Mouse (Mus musculus): ENCODE measurements at regions not wholly inside any gene's neighbourhood (a gene's known extent, or its start where the extent isn't known, plus 50 kb on each side); places are given as distances from the start of the nearest gene placed in this dataset.

GRCm38 (mm10) chr4:64640976-64641375, 483.0 kb upstream of the Pappa start:
- no peak for TF ChIP-seq CTCF (conservative IDR thresholded peaks at IDR 0.05 in 1 of 2, IDR thresholded peaks at IDR 0.05 in 1 of 2; ENCODE audit: low read depth in 2 of 2, low read length in 2 of 2)
- no peak for TF ChIP-seq EP300 (IDR thresholded peaks at IDR 0.05; ENCODE audit: low read length)
- TF ChIP-seq POLR2A (IDR thresholded peaks at IDR 0.05; ENCODE audit: low read depth, low read length): no peak
- no peak for TF ChIP-seq ZMIZ1 (IDR thresholded peaks at IDR 0.05; ENCODE audit: low read depth, low read length)
- no peak for TF ChIP-seq CHD2 (IDR thresholded peaks at IDR 0.05; ENCODE audit: low read length)
- TF ChIP-seq TCF12 (IDR thresholded peaks at IDR 0.05; ENCODE audit: low read depth, low read length): no peak
- no peak for TF ChIP-seq RCOR1 (conservative IDR thresholded peaks at IDR 0.05; ENCODE audit: low read depth, low read length)
- TF ChIP-seq IRF4 (IDR thresholded peaks at IDR 0.05; ENCODE audit: low read depth, low read length): no peak
- no peak for TF ChIP-seq ETS1 (conservative IDR thresholded peaks at IDR 0.05; ENCODE audit: low read depth, low read length)
- TF ChIP-seq SIN3A (IDR thresholded peaks at IDR 0.05; ENCODE audit: low read length): no peak
- no peak for TF ChIP-seq ZC3H11A (IDR thresholded peaks at IDR 0.05; ENCODE audit: low read depth, low read length)
- no peak for TF ChIP-seq USF2 (conservative IDR thresholded peaks at IDR 0.05; ENCODE audit: low read depth, low read length)
